Mouse (Mus musculus) liver, postnatal 0 days (tissue): ENCODE results near the gene Evpl. TPM values are rescaled to one million over a fixed set of nuclear protein-coding genes. Genes with fewer than 3 reads are reported as not detected.

ENCODE experiments used
- ATAC-seq: fragments of 200-750 bp; cut with Nextera tagmentation; 2 replicates; pipeline ENCODE4 v1.8.0; 2017; ENCODE audit warnings: mild to moderate bottlenecking, moderate library complexity
- DNase-seq: peaks from one replicate; pipeline ENCODE4 v3.0.0-alpha.2; 2016
- H3K27ac ChIP-seq: fragments of 300-500 bp; sonication (generic); 2 replicates; pipeline ENCODE4 v1.5.1; 2014; ENCODE audit warnings: antibody characterized with exemption, moderate library complexity, mild to moderate bottlenecking, low read depth
- H3K27me3 ChIP-seq: fragments of 300-500 bp; sonication (generic); 2 replicates; pipeline ENCODE4 v1.6.1; 2014; ENCODE audit warnings: low read length, control low read depth, mixed read lengths; ENCODE audit not compliant: insufficient read depth
- H3K36me3 ChIP-seq: fragments of 300-500 bp; sonication (generic); replicated peaks from 2 replicates; pipeline ENCODE4 v1.6.1; 2014; ENCODE audit warnings: mild to moderate bottlenecking, control low read depth, low read length, moderate library complexity, mixed read lengths; ENCODE audit not compliant: insufficient read depth
- H3K4me1 ChIP-seq: fragments of 300-500 bp; sonication (generic); 2 replicates; pipeline ENCODE4 v1.6.1; 2014; ENCODE audit warnings: antibody characterized with exemption, mild to moderate bottlenecking, control low read depth; ENCODE audit not compliant: insufficient read depth
- H3K4me2 ChIP-seq: fragments of 300-500 bp; sonication (generic); 2 replicates; pipeline ENCODE4 v1.6.1; 2014; ENCODE audit warnings: low read depth, mild to moderate bottlenecking, low read length, moderate library complexity, mixed read lengths
- H3K4me3 ChIP-seq: fragments of 300-500 bp; sonication (generic); 2 replicates; pipeline ENCODE4 v1.5.1; 2014; ENCODE audit warnings: low read depth, low read length
- H3K9ac ChIP-seq: fragments of 300-500 bp; sonication (generic); replicated peaks from 2 replicates; pipeline ENCODE4 v1.6.1; 2014; ENCODE audit warnings: mild to moderate bottlenecking, moderate library complexity
- H3K9me3 ChIP-seq: fragments of 300-500 bp; sonication (generic); 2 replicates; pipeline ENCODE4 v1.6.1; 2016; ENCODE audit warnings: mild to moderate bottlenecking, control low read depth, low read length, mixed read lengths
- CTCF ChIP-seq: sonication (generic); IDR thresholded peaks from 2 replicates; pipeline ENCODE4 v1.5.1; 2016; ENCODE audit warnings: antibody characterized with exemption, low read depth
- EP300 ChIP-seq: IDR thresholded peaks from 2 replicates; pipeline ENCODE4 v1.6.1; 2016; ENCODE audit warnings: antibody characterized with exemption, low read depth, mild to moderate bottlenecking
- WGBS: fragments of 180-500 bp; shearing (Covaris S2); extraction: QIAGEN DNeasy Blood & Tissue Kit; methylation state at CpG from one replicate; pipeline ENCODE4 v1.1.7; 2014; ENCODE audit not compliant: insufficient replicate concordance; 5-methylcytosine and 5-hydroxymethylcytosine counted together
- polyA plus RNA-seq: library from polyadenylated mRNA; unstranded; fragments of >200 nt; fragmentation: Nextera tagmentation; extraction: Ambion mirVana; gene quantifications from 2 replicates; pipeline ENCODE4 v1.2.1, GENCODE M21; 2015

The Evpl gene
- polyA plus RNA-seq, 1 experiment from 2014 or later = 0.07 TPM

DNA sequence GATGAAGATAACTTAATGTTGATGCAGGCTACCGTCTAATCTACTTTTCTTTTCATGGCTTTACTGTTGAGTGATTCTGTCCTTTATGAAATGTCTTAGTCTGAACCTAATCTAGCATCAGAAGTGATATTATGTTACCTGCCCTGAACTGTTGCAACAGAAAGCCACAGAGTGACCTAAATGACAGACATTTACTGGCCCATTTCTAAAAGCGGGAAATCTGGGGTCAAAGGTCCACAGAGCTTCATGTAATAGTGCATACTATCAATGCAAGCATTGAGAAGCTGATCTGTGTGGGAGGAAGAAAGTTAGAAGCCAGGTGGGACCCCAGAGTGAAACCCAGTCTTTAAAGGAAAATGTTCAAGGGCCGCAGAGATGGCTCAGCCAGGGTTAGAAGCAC is 34.7 kb downstream of the Evpl start:
- ATAC-seq (no peak), DNase-seq (no peak)
- Histone ChIP-seq H3K9ac (no peak overlapping the region), H3K9me3 (no peaks in the 10 kb centered on the region), H3K27me3 (no peaks in the 10 kb centered on the region), H3K4me1 (peaks cover 19% of the 10 kb centered on the region), H3K36me3 (no peaks in the 10 kb centered on the region), H3K4me3 (no peak overlapping the region), H3K4me2 (no peak overlapping the region), H3K27ac (peak overlapping the region; percentile 61)
- no peak for TF ChIP-seq EP300
- TF ChIP-seq CTCF = no peak
- WGBS = 82% methylated on average over 3 of the region's 3 CpGs

GRCm38 (mm10) chr11:116201151-116201550 is 36.7 kb downstream of the Evpl start:
- no peak for ATAC-seq
- H3K9me3 ChIP-seq = no peaks in the 10 kb centered on the region
- H3K36me3 ChIP-seq = peaks cover 3% of the 10 kb centered on the region; the same call in 1 of the 2 replicates
- H3K4me1 ChIP-seq = peaks cover 21% of the 10 kb centered on the region
- H3K4me3 ChIP-seq = no peak overlapping the region
- H3K27ac ChIP-seq = peak overlapping the region; percentile 97; the same call in 1 of the 2 replicates
- H3K4me2 ChIP-seq = no peak overlapping the region
- TF ChIP-seq EP300 = no peak
- no peak for TF ChIP-seq CTCF
- no peak for DNase-seq
- no peak overlapping the region for H3K9ac ChIP-seq
- H3K27me3 ChIP-seq = no peaks in the 10 kb centered on the region
- 84% methylated on average over 2 of the region's 2 CpGs for WGBS

DNA sequence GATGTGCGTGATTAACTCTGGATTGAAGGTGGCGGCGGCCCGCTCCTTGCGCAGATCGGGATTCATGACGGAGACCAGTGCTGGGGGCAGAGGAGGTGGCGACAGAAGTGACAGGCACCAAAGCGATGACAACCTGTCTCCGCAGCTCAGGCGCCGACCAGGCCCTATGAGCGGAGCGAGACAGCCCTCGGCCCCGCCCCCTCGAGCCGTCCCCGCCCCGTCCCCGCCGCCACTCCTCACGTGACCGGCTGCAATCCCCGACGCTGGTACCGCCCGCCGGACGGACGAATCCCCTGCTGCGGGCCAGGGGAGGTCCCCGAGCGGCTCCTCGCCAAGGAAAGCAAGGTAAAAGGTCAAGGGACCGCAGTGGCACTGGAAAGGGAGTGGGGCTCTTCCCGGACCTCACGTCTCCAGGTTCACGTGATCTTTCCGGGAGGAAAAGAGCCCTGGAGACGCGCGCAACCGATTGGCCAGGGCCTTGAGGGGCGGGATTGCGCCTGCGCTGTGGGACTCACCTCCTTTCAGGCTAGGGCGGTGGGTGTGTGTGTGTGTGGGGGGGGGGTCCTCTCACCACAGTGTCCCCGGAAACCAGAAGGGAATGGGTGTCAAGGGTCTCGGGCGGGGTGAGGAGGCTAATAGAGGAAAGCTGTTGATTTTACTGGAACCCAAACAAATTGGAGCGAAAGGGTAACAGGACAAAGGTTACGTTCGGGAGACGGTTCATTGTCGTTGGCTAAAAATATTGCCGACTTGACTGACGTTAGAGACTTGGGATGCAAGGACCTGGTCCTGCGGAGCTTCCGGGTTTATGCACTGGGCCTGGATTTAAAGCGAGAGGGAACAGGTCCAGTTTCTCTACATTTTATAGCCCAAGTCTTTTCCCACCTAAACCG is 39.0 kb downstream of the Evpl start, which contains the start of the genes Ten1 and Acox1:
Gene Ten1, plus strand, starts transcription at position 217 of the 893 bp plus-strand sequence.
Gene Acox1, minus strand, starts transcription at position 407 of the 893 bp plus-strand sequence.
- peaks cover 32% of the 10 kb centered on the region for H3K4me1 ChIP-seq
- H3K27ac ChIP-seq = peak within 1 kb of the TSS; percentile 97
- under 1% methylated on average over 52 of the region's 62 CpGs for WGBS
- peak within 1 kb of the TSS; percentile 91 for H3K9ac ChIP-seq
- no peaks in the 10 kb centered on the region for H3K27me3 ChIP-seq
- H3K4me3 ChIP-seq = peak within 1 kb of the TSS; percentile 84
- peaks cover 3% of the 10 kb centered on the region; the same call in 1 of the 2 replicates for H3K36me3 ChIP-seq
- no peaks in the 10 kb centered on the region for H3K9me3 ChIP-seq
- DNase-seq = peak; percentile 97
- peak within 1 kb of the TSS; percentile 91 for H3K4me2 ChIP-seq
- peak; percentile 89 for TF ChIP-seq EP300
- no peak for TF ChIP-seq CTCF
- peak; percentile 88 for ATAC-seq

DNA sequence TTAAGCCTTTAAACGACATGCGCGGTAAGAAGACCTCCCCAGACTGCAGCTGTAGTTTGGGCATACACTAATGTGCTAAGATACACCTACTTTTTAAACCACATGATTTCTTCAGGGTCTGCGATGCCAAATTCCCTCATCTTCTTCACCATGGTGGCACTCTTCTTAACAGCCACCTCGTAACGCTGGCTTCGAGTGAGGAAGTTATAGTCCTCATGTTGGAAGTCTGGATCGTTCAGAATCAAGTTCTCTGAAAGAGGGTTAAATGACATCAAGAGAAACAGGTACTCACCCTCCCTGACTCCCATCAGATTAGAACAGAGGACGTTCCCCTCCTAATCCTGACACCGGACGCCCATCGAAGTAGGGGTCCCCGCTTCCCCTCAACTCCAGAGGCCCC is 39.7 kb downstream of the Evpl start:
- no peaks in the 10 kb centered on the region for H3K9me3 ChIP-seq
- TF ChIP-seq EP300 (no peak), CTCF (no peak)
- ATAC-seq = no peak
- H3K4me2 ChIP-seq = peak overlapping the region; percentile 91
- 15% methylated on average over 13 of the region's 13 CpGs for WGBS
- H3K36me3 ChIP-seq = peaks cover 3% of the 10 kb centered on the region; the same call in 1 of the 2 replicates
- H3K27me3 ChIP-seq = no peaks in the 10 kb centered on the region
- H3K9ac ChIP-seq = peak overlapping the region; percentile 91
- peaks cover 32% of the 10 kb centered on the region for H3K4me1 ChIP-seq
- DNase-seq = no peak
- peak overlapping the region; percentile 84 for H3K4me3 ChIP-seq
- H3K27ac ChIP-seq = peak overlapping the region; percentile 97

- Histone ChIP-seq H3K4me1 (peaks cover 32% of the 10 kb centered on the region), H3K4me2 (peak overlapping the region; percentile 91), H3K36me3 (peaks cover 3% of the 10 kb centered on the region; the same call in 1 of the 2 replicates), H3K27ac (peak overlapping the region; percentile 97), H3K9ac (peak overlapping the region; percentile 91), H3K27me3 (no peaks in the 10 kb centered on the region), H3K9me3 (no peaks in the 10 kb centered on the region), H3K4me3 (peak overlapping the region; percentile 84)
- DNase-seq (no peak), ATAC-seq (no peak)
- WGBS = 66% methylated on average over 6 of the region's 6 CpGs
- TF ChIP-seq EP300 (no peak), CTCF (no peak)
Measured at GRCm38 (mm10) chr11:116197584-116197906, 40.3 kb downstream of the Evpl start.

- Histone ChIP-seq H3K36me3 (peaks cover 3% of the 10 kb centered on the region; the same call in 1 of the 2 replicates), H3K27ac (peak overlapping the region; percentile 97), H3K4me3 (peak overlapping the region; percentile 84), H3K4me2 (peak overlapping the region; percentile 91), H3K4me1 (peaks cover 32% of the 10 kb centered on the region), H3K27me3 (no peaks in the 10 kb centered on the region), H3K9me3 (no peaks in the 10 kb centered on the region), H3K9ac (peak overlapping the region; percentile 91)
- 89% methylated on average over 18 of the region's 18 CpGs for WGBS
- no peak for TF ChIP-seq CTCF
- no peak for TF ChIP-seq EP300
- DNase-seq (no peak), ATAC-seq (no peak)
Measured at GRCm38 (mm10) chr11:116196866-116197583, 40.9 kb downstream of the Evpl start.
